Comparison of ENCODE assay signal across 9 mouse cellular contexts in the genomic region with DNA sequence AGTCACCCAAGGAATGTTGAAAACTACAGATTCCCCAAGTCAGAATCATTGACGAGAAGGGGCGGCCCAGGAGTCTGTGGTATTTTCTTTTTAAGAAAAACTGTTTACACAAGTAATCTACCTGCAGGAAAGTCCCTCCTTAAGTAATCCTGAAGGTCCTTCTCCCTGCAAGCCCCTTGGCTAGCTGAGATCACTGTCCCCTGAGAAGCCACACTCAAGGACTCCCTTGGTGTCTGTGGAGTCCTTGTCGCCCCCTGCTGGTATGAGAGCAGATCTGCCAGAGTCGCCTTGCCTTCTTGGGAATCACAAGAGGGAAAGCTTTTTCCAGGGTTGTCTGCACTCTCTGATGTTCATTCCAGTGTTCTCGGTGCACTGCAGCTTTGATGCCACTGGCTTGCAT. TPM values are rescaled to one million over a fixed set of nuclear protein-coding genes. Genes with fewer than 3 reads are reported as not detected.
DNase-seq lines count a peak whose midpoint lies in the region; ATAC-seq and TF ChIP-seq lines count a peak whose summit lies in the region.
"Had no signal": no experiment of that assay in that cellular context is flagged by ENCODE, and none has a peak within 500 bp of the region (broad histone marks: within the 10 kb centered on the region; RNA-seq: fewer than 3 reads in every experiment).

No protein-coding gene starts in this region.

- no peak overlapping the region for H3K4me3 ChIP-seq in thymus, adult 2 months (ENCODE audit: control insufficient read depth, insufficient read depth, low read length)
- no peak overlapping the region for H3K4me3 ChIP-seq in liver, embryonic 14.5 days (ENCODE audit: insufficient read depth in 1 of 2, low read depth in 2 of 2, low read length in 2 of 2)
- H3K4me3 ChIP-seq: neural tube, embryonic 12.5 days had no signal

- no peak overlapping the region for H3K4me2 ChIP-seq in liver, embryonic 14.5 days (ENCODE audit: low read depth)
- H3K4me2 ChIP-seq: neural tube, embryonic 12.5 days had no signal

- H3K27me3 ChIP-seq in thymus, adult 2 months (ENCODE audit: control insufficient read depth, insufficient read depth, low read length) = no peaks in the 10 kb centered on the region
- H3K27me3 ChIP-seq in liver, embryonic 14.5 days (ENCODE audit: control insufficient read depth, insufficient read depth, low read length) = no peaks in the 10 kb centered on the region
- H3K27me3 ChIP-seq: neural tube, embryonic 12.5 days had no signal

- 54% methylated on average over 5 of the region's 5 CpGs for WGBS in thymus, adult 2 months
- WGBS in liver, embryonic 14.5 days (ENCODE audit: insufficient replicate concordance) = 34% methylated on average over 5 of the region's 5 CpGs

- no peaks in the 10 kb centered on the region for H3K36me3 ChIP-seq in thymus, adult 2 months (ENCODE audit: control insufficient read depth, insufficient read depth, low read length)
- no peaks in the 10 kb centered on the region for H3K36me3 ChIP-seq in liver, embryonic 14.5 days (replicated peaks; ENCODE audit: control insufficient read depth, insufficient read depth, low read depth)
- H3K36me3 ChIP-seq: neural tube, embryonic 12.5 days had no signal

- DNase-seq in thymus, adult 2 months = peak; percentile 25
- no peak for DNase-seq in thymus, adult 18-20 months
- DNase-seq in c-Kit-positive CD71-negative TER-119-negative erythroid progenitor cells, embryonic 14.5 days (ENCODE audit: low read depth) = peak; percentile 70
- DNase-seq in gastrocnemius, postnatal 10 days = peak; percentile 57
- peak; percentile 83 for DNase-seq in kidney, postnatal 10 days
- peak; percentile 34 to 45 (median 36) for DNase-seq in liver, embryonic 14.5 days (ENCODE audit: low read depth in 3 of 3, low spot score in 3 of 3)
- DNase-seq in ovary, postnatal 36 days (ENCODE audit: low spot score) = peak; percentile 56
- DNase-seq in thymus, postnatal 4 days = peak; percentile 59

- TF ChIP-seq POLR2A in thymus, adult 2 months (IDR thresholded peaks at IDR 0.05; ENCODE audit: control insufficient read depth, extremely low read depth, insufficient read depth, low read length, poor library complexity) = no peak

- H3K27ac ChIP-seq in thymus, adult 2 months (ENCODE audit: control insufficient read depth, insufficient read depth, low read length) = no peak overlapping the region
- no peak overlapping the region for H3K27ac ChIP-seq in liver, embryonic 14.5 days
- H3K27ac ChIP-seq: neural tube, embryonic 12.5 days had no signal

- no peak for TF ChIP-seq EP300 in liver, embryonic 14.5 days (IDR thresholded peaks at IDR 0.05; ENCODE audit: low read depth)

- no peaks in the 10 kb centered on the region for H3K4me1 ChIP-seq in thymus, adult 2 months (replicated peaks; ENCODE audit: control insufficient read depth, insufficient read depth, low read length)
- H3K4me1 ChIP-seq in liver, embryonic 14.5 days (replicated peaks; ENCODE audit: control insufficient read depth in 2 of 2, insufficient read depth in 2 of 2, low read length in 1 of 2) = peaks cover 0 to 20% of the 10 kb centered on the region in 2 experiments; a peak in 2 of 4 replicates
- H3K4me1 ChIP-seq: neural tube, embryonic 12.5 days had no signal

- no peak overlapping the region for H3K9ac ChIP-seq in liver, embryonic 14.5 days (replicated peaks)
- H3K9ac ChIP-seq: neural tube, embryonic 12.5 days had no signal

- H3K9me3 ChIP-seq in liver, embryonic 14.5 days (ENCODE audit: control insufficient read depth, low read length) = no peaks in the 10 kb centered on the region
- H3K9me3 ChIP-seq: neural tube, embryonic 12.5 days had no signal

- ATAC-seq in liver, embryonic 14.5 days (ENCODE audit: insufficient read depth) = no peak

- TF ChIP-seq CTCF in thymus, adult 2 months (IDR thresholded peaks at IDR 0.05; ENCODE audit: borderline replicate concordance, control insufficient read depth, extremely low read depth, insufficient read depth, low read length, poor library complexity) = peak; percentile 70; the same call in 1 of the 2 replicates
- peak; percentile 88 for TF ChIP-seq CTCF in liver, embryonic 14.5 days (IDR thresholded peaks at IDR 0.05; ENCODE audit: low read depth)

RNA-seq across cellular contexts. Expression of a gene that starts 45.7 kb away (rescaled TPM):
- 131 and 158 TPM in 2 replicates for polyA plus RNA-seq in thymus, adult 2 months (2012; rRNA removed)
- total RNA-seq in gastrocnemius, postnatal 10 days (2021) = 10 to 100 TPM; 25.5 to 25.9 TPM
- polyA plus RNA-seq in liver, embryonic 14.5 days (2012; rRNA removed) = 140 and 273 TPM in 2 replicates
- polyA plus RNA-seq in liver, embryonic 14.5 days (2014; fragmentation: Nextera tagmentation; extraction: Ambion mirVana) = 353 and 360 TPM in 2 replicates

Comparison
In these comparisons a context has a peak if more than half of its experiments do, and no peak if none do; other contexts are left out.
1. DNase-seq: peak in thymus, adult 2 months (single experiment), c-Kit-positive CD71-negative TER-119-negative erythroid progenitor cells, embryonic 14.5 days (single experiment), gastrocnemius, postnatal 10 days (single experiment), kidney, postnatal 10 days (single experiment), liver, embryonic 14.5 days (3 of 3), ovary, postnatal 36 days (single experiment) and thymus, postnatal 4 days (single experiment); none in thymus, adult 18-20 months (0 of 2).